Mouse (Mus musculus) spleen, adult 2 months (tissue): Measurements from ENCODE around the gene Pkn1. TPM values are rescaled to one million over a fixed set of nuclear protein-coding genes. Genes with fewer than 3 reads are reported as not detected.

Experiments used
- DNase-seq, 2 experiments: peaks; one replicate each; pipeline versions ENCODE4 v3.0.0 to v3.0.0-alpha.2; 2012 to 2021; ENCODE audit warnings: low spot score in 2 of 2, low read depth in 1 of 2
- H3K27ac ChIP-seq: fragments of 200-500 bp; 2 replicates; pipeline ENCODE4 v1.5.1; 2012; ENCODE audit warnings: low read length, inconsistent platforms; ENCODE audit not compliant: insufficient read depth
- H3K27me3 ChIP-seq: fragments of 200-500 bp; 2 replicates; pipeline ENCODE4 v1.6.1; 2012; ENCODE audit warnings: mild to moderate bottlenecking, moderate library complexity, low read length, inconsistent platforms; ENCODE audit not compliant: control insufficient read depth, insufficient read depth
- H3K36me3 ChIP-seq: fragments of 200-500 bp; 2 replicates; pipeline ENCODE4 v1.6.1; 2012; ENCODE audit warnings: mild to moderate bottlenecking, low read length, inconsistent platforms; ENCODE audit not compliant: control insufficient read depth, insufficient read depth
- H3K4me1 ChIP-seq: fragments of 200-500 bp; 2 replicates; pipeline ENCODE4 v1.6.1; 2011; ENCODE audit warnings: inconsistent platforms; ENCODE audit not compliant: control insufficient read depth, insufficient read depth, insufficient read length
- H3K4me3 ChIP-seq: fragments of 200-500 bp; 2 replicates; pipeline ENCODE4 v1.5.1; 2011; ENCODE audit warnings: mild to moderate bottlenecking, inconsistent platforms; ENCODE audit not compliant: insufficient read depth, insufficient read length; ENCODE audit errors: extremely low read depth
- CTCF ChIP-seq: fragments of 200-500 bp; IDR thresholded peaks from 2 replicates; pipeline ENCODE4 v1.5.1; 2011; ENCODE audit warnings: mild to moderate bottlenecking, inconsistent platforms; ENCODE audit not compliant: insufficient read depth, insufficient read length, insufficient replicate concordance; ENCODE audit errors: extremely low read depth
- POLR2A ChIP-seq: fragments of 200-500 bp; IDR thresholded peaks from 2 replicates; pipeline ENCODE4 v1.6.1; 2011; ENCODE audit warnings: low read depth, low read length, inconsistent platforms
- WGBS: fragments of 180-500 bp; shearing (Covaris S2); methylation state at CpG from one replicate; pipeline ENCODE4 v1.1.7; 2018; 5-methylcytosine and 5-hydroxymethylcytosine counted together
- polyA plus RNA-seq: library from polyadenylated mRNA; depleted of rRNA; stranded (reverse); fragments of >200 nt; gene quantifications from 2 replicates; pipeline ENCODE4 v1.2.3, GENCODE M21; 2012

Pkn1 gene
- polyA plus RNA-seq, 1 experiment = 165 TPM

DNA sequence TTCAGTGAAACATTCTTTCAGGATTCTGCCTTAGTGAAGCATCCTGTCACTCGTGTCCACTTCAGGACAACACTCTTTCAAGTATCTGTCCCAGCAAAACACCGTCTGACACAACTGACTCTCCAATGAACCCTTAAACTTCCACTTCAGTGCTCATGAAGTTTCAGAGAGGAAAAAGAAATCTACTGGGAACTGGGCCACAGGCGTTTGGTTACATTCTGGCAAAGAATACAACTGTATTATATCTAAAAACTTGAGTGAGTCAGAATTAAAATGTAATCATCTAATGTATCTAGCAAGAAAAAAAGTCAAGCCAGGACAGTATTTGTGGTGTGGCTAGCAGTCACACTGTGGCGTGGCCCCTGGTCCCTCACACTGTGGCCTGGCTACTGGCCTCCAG lies 60.1 kb downstream of the Pkn1 start:
- Histone ChIP-seq H3K27ac (no peak overlapping the region), H3K4me3 (no peak overlapping the region), H3K27me3 (0 out of 2 replicates have a peak, but pooled peaks cover 1% of the 10 kb centered on the region), H3K36me3 (no peaks in the 10 kb centered on the region), H3K4me1 (no peaks in the 10 kb centered on the region)
- DNase-seq = no peak
- TF ChIP-seq POLR2A = no peak
- TF ChIP-seq CTCF = no peak
- 65% methylated on average over 4 of the region's 4 CpGs for WGBS

DNA sequence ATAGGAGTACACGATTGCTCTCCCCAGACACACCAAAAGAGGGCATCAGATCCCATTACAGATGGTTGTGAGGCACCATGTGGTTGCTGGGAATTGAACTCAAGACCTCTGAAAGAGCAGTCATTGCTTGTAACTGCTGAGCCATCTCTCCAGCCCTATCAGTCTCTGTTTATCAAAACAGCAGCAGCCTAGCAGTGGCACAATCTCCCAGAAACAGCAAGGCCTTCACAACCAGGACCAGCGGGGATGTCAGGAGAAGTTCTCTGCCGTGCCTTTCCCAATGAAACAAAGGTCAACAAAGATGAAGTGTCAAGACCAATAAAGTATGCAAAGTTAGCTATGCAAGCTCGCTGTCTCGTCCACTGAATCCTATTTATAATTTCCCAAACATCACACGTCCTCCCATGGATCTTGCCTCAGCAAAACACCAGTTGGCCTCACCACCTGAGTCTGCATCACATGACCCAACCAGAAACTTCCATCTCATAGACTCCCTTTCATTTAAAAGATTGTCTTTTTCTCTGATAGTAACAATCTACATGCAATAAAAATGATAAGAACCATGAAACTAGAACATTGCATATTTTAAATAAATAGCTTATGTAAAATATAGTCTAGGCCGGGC lies 66.8 kb downstream of the Pkn1 start:
- WGBS = 89% methylated on average over 7 of the region's 7 CpGs
- no peak overlapping the region for H3K27ac ChIP-seq
- no peak overlapping the region for H3K4me3 ChIP-seq
- H3K27me3 ChIP-seq = 0 out of 2 replicates have a peak, but pooled peaks cover 1% of the 10 kb centered on the region
- no peaks in the 10 kb centered on the region for H3K36me3 ChIP-seq
- DNase-seq = no peak
- no peak for TF ChIP-seq POLR2A
- TF ChIP-seq CTCF = no peak
- H3K4me1 ChIP-seq = no peaks in the 10 kb centered on the region

DNA sequence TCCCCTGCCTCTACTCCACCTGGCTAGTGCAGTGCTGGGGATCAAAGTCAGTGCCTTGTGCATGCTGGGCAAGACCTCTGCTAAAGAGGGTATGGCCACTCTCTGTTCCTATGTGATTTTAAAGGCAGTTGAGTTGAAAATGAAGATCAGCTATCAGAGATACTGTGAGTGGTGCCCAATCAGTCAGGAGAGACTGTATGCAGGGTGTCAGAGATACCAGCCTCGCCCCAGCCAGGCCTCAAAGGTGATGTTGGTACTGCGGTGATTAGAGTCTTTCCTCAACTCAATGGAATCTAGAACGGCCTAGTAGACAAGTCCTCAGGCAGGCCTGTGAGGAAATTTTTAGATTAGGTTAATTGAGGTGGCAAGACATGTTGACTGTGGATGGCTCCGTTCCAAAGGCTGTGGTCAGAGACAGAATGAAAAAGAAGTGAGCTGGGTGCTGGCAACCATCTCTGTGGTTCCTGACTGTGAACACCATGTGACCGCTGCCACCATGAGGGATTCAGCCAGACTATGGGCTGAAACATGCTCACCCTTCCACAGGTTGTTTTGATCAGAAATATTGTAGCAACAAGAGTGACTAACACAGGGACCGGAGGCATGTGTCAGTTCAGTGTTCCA lies 73.2 kb downstream of the Pkn1 start:
- TF ChIP-seq CTCF (no peak), POLR2A (no peak)
- Histone ChIP-seq H3K36me3 (no peaks in the 10 kb centered on the region), H3K4me3 (no peak overlapping the region), H3K27me3 (no peaks in the 10 kb centered on the region), H3K4me1 (peaks cover 3% of the 10 kb centered on the region; the same call in 1 of the 2 replicates), H3K27ac (no peak overlapping the region)
- DNase-seq = no peak
- 75% methylated on average over 6 of the region's 6 CpGs for WGBS

DNA sequence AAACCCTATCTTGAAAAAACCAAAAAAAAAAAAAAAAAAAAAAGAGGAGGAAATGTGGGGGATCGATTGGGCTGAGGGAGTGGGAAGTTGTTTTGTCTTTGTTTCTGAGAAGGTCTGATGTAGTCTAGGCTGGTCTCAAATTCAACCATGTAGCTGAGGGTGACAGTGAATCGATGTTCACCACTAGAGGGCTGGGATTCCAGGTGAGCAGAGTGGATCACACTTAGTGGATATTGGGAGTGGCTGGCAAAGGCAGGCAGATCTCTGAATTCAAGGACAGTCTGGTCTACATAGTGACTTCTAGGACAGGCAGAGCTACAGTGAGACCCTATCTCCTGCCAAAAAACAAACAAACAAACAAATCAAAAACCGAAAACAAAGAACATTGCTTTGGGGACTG lies 74.2 kb downstream of the Pkn1 start:
- Histone ChIP-seq H3K4me3 (no peak overlapping the region), H3K4me1 (peaks cover 3% of the 10 kb centered on the region; the same call in 1 of the 2 replicates), H3K27me3 (no peaks in the 10 kb centered on the region), H3K27ac (no peak overlapping the region), H3K36me3 (no peaks in the 10 kb centered on the region)
- WGBS = 37% methylated on average over 3 of the region's 3 CpGs
- no peak for DNase-seq
- TF ChIP-seq POLR2A = no peak
- no peak for TF ChIP-seq CTCF

DNA sequence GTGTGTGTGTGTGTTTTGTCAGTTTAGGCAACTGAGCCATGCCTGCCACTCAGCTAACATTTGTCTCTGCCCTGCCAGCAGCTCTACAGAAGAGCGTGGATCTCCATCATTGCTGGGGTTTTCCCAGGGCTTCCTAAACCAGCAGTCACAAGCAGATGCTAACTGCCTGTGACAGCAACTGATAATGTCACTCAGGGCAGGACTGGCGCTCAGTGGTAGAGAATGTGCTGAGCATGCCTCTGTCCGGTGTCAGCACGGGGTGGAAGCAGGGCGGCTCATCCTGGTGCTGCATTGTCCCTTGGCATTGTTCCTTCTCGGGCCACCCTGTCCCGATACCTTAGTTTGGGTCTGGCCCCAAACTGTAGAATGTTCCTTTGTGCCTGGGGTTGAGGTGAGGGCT lies 75.4 kb downstream of the Pkn1 start:
- H3K27ac ChIP-seq = no peak overlapping the region
- H3K4me3 ChIP-seq = no peak overlapping the region
- 82% methylated on average over 7 of the region's 7 CpGs for WGBS
- no peak for DNase-seq
- no peaks in the 10 kb centered on the region for H3K36me3 ChIP-seq
- no peaks in the 10 kb centered on the region for H3K27me3 ChIP-seq
- TF ChIP-seq CTCF (no peak), POLR2A (no peak)
- peaks cover 3% of the 10 kb centered on the region; the same call in 1 of the 2 replicates for H3K4me1 ChIP-seq

DNA sequence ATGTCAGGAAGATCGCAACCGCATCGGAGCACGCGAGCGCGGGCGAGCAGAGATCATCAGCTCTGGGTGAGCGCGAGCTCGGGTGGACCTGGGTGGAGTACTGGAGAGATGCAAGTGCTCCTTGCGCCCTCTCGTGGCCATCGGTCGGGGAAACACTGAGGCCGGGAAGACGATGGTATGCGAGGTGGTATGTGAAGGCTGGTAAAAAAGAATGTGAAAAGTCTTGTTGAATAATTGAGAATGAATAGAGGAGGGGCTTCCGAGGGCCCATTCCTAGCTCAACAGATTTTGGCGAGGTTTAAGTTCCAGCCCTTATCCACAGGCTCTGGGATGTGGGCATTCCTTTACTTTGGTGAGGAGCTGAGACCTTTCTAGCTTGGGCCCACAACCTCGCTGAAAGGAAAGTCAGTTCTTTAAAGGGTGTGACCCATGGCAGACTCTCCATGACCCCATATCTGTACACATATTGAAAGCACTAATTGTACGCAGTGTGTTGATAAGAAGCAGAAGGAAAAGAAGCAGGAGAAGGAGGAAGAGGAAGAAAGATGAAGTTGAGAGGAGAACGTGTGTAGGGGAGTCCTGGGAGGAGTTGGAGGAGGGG lies 76.5 kb downstream of the Pkn1 start:
- no peak overlapping the region for H3K27ac ChIP-seq
- peaks cover 3% of the 10 kb centered on the region; the same call in 1 of the 2 replicates for H3K4me1 ChIP-seq
- H3K36me3 ChIP-seq = no peaks in the 10 kb centered on the region
- TF ChIP-seq CTCF (peak; percentile 98), POLR2A (no peak)
- no peaks in the 10 kb centered on the region for H3K27me3 ChIP-seq
- peak overlapping the region; percentile 5; the same call in 1 of the 2 replicates for H3K4me3 ChIP-seq
- peak; percentile 67 to 84 for DNase-seq
- 10% methylated on average over 23 of the region's 23 CpGs for WGBS
